Mouse (Mus musculus) urinary bladder, adult 2 months (tissue): ENCODE measurements at regions not wholly inside any gene's neighbourhood (a gene's known extent, or its start where the extent isn't known, plus 50 kb on each side); places are given as distances from the start of the nearest gene placed in this dataset.
"Not testable (repeated sequence)": the region's sequence is repeated elsewhere in the genome, so short reads cannot be mapped to it uniquely, and the experiment has no call there.

ENCODE experiments used
- DNase-seq: peaks from one replicate; pipeline ENCODE4 v3.0.0; 2022; ENCODE audit warnings: low spot score

DNA sequence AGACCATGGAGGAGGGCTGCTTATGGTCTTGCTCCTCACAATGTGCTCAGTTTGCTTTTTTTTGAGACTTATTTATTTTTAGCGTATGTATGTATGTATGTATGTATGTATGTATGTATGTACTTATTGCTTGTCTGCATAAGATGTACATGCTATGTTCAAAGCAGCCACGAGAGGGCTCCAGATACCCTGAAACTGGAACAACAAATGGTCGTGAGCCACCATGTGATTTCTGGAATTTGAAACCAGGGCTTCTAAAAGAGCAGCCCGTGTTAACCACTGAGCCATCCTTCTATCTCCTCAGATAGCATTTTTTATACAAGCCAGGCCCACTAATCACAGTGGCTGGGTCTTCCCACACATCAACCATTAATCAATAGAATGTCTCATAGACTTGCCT is 611.2 kb downstream of the 5730507C01Rik start:
- no peak for DNase-seq

GRCm38 (mm10) chr12:19175631-19176030 is 661.3 kb downstream of the 5730507C01Rik start:
- no peak for DNase-seq

DNA sequence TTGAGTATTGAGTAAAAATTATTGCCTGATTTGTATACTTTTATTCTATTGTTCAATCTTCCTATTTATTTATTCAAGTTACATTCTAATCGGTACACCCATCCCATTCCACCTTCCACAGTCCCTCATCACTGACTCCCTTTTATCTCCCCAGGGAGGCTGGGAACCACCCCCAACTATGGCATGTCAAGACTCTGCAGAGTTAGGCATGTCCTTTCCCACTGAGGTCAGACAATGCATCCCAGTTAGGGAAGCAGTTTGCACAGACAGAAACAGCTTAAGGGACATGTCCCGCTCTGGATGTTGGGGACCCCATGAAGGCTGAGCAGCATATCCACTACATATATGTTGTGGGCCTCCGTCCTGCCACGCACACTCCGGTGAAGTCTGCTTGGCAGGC is 678.1 kb downstream of the 5730507C01Rik start:
- no peak for DNase-seq

DNA sequence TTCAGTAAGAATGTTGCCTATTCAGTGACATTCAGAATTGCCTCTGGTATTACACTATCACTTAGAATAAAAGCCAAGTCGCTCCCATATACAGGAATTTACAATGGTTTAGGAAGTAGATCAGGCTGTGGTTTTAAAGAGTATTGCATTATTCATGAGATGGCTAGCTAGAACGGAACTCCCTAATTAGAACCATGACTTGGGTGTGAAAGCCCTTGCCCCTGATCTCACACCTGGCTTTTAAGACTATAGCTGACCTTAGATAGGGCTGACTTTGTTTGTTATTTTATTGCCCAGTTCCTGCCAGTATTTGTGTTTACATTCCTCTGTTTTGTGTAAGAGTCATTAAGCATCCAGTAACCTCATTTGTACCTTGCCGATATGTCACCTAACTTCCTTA is 678.7 kb downstream of the 5730507C01Rik start:
- not testable (repeated sequence) for DNase-seq

DNA sequence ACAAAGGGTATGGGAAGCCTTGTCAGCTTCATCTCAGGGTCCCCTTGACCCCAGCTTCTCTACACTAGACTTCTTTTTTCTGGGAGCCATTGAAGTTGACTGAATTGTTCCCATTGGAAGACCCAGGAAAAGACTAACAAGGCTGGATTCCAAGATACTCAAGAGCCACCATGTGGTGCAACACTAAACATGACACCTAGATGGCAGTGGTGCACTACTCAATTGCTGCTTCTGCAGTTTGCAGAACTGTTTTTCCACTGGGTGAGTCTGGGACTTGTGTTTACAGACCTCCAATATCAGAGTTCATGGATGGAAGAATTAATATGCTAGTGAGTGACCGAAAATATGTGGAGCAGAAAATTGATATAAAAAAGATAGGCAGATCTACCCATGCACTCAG is 709.7 kb downstream of the 5730507C01Rik start:
- DNase-seq: not testable (repeated sequence)

DNA sequence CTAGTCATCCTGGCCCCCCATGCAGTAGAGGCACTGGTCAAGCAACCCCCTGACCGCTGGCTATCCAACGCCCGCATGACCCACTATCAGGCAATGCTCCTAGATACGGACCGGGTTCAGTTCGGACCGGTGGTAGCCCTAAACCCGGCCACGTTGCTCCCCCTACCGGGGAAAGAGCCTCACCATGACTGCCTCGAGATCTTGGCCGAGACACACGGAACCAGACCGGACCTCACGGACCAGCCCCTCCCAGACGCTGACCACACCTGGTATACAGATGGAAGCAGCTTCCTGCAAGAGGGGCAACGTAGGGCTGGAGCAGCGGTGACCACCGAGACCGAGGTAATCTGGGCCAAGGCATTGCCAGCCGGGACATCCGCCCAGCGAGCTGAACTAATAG is 707.6 kb upstream of the Gm21863 start:
- DNase-seq: peak; percentile 18

GRCm38 (mm10) chr12:19288271-19288890 is 665.9 kb upstream of the Gm21863 start:
- peak; percentile 69 for DNase-seq

DNA sequence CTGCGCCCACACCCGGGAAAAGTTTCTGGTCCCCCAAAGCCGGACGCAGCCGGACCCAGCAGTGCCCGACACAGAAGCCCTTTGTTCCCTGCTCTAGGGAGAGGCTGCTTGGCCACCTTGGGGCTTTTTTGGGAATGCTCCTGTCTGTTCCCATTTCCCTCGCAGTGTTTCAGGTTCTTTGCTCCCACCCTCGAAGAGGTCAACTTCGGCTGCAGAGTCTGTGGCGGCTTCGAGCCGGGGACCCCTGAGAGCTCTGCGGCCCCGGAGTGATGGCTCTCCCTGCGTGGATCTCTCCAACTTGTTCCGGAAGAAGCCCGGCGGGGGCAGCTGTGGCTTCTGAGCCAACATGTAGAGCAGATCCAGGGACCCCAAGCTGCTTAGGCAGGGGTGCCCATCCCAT is 665.3 kb upstream of the Gm21863 start:
- not testable (repeated sequence) for DNase-seq

- DNase-seq: not testable (repeated sequence)
These were observed 662.1 kb upstream of the Gm21863 start for GRCm38 (mm10) chr12:19292068-19292770.
